14 mouse cellular contexts compared by ENCODE assay signal in the genomic region with DNA sequence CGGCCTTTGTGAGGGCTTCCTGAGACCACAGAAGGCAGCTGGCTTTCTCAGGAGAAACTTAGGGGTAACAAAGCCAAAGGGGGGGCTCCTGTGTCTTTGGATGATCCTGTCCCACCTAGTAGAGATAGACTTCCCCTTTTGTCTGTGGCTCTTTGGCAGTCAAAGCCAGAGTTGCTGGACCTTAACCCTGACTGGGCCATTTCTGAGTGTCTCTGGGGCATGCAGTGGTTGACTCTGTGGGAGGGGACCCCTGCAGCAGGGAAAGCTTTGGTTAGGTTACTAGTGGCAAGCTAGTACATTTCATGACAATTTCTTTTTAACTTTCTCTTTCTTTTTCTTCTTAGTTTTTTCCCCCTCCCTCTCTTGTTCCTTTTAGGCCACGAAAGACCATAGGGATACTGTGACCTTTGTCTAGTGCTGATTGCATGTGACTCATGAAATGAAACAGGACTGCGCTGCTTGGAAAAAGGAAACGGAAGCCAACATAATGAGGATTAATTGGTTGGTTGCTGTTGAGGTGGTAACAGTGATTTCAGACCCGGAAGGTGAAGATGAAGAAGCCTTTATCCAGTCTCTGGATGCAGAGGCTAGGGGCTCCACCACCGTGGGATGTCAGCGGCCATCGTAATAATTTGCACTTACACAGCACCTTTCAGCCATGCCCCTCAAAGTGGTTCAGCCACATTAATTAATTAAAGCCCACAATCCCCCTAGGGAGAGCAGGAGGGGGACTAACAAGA.
DNase-seq lines count a peak whose midpoint lies in the region; ATAC-seq and TF ChIP-seq lines count a peak whose summit lies in the region.
"Had no signal": no experiment of that assay in that cellular context is flagged by ENCODE, and none has a peak within 500 bp of the region (broad histone marks: within the 10 kb centered on the region; RNA-seq: fewer than 3 reads in every experiment).

No protein-coding gene starts in this region.

- no peak overlapping the region for H3K4me3 ChIP-seq in midbrain, embryonic 12.5 days
- no peak overlapping the region for H3K4me3 ChIP-seq in midbrain, postnatal 0 days (ENCODE audit: low read depth, low read length)
- no peak overlapping the region for H3K4me3 ChIP-seq in embryonic facial prominence, embryonic 11.5 days (ENCODE audit: low read depth, low read length)
- H3K4me3 ChIP-seq in hindbrain, embryonic 13.5 days, result no peak overlapping the region
- H3K4me3 ChIP-seq: heart, embryonic 13.5 days had no signal

- H3K4me2 ChIP-seq in midbrain, embryonic 12.5 days (replicated peaks), result no peak overlapping the region
- H3K4me2 ChIP-seq in midbrain, postnatal 0 days (ENCODE audit: low read depth, low read length, poor library complexity, severe bottlenecking), result no peak overlapping the region
- no peak overlapping the region for H3K4me2 ChIP-seq in embryonic facial prominence, embryonic 11.5 days (ENCODE audit: low read depth, low read length)
- peak overlapping the region; percentile 29 for H3K4me2 ChIP-seq in hindbrain, embryonic 13.5 days
- H3K4me2 ChIP-seq: heart, embryonic 13.5 days had no signal

- DNase-seq in midbrain, postnatal 0 days (ENCODE audit: low spot score), result no peak
- DNase-seq in embryonic facial prominence, embryonic 11.5 days (ENCODE audit: low spot score), result peak; percentile 39
- DNase-seq in retina, embryonic 14.5 days (ENCODE audit: low spot score), result peak; percentile 39
- DNase-seq in frontal cortex, postnatal 10 days (ENCODE audit: low spot score in 2 of 2), result no peak
- DNase-seq: cerebellum, postnatal 10 days; layer of hippocampus, adult 9-11 months; left cerebral cortex, postnatal 4 days; liver, postnatal 0 days; spleen, adult 18-20 months; thymus, adult 18-20 months had no signal

- H3K27ac ChIP-seq in midbrain, embryonic 12.5 days (replicated peaks), result peak overlapping the region; percentile 58
- no peak overlapping the region for H3K27ac ChIP-seq in midbrain, postnatal 0 days (ENCODE audit: low read depth, low read length)
- 0 out of 2 replicates have a peak overlapping the region, but pooled peaks have one; percentile 8 for H3K27ac ChIP-seq in embryonic facial prominence, embryonic 11.5 days (replicated peaks; ENCODE audit: low read depth, low read length)
- H3K27ac ChIP-seq in hindbrain, embryonic 13.5 days, result no peak overlapping the region
- H3K27ac ChIP-seq: heart, embryonic 13.5 days had no signal

- H3K9ac ChIP-seq in midbrain, embryonic 12.5 days (replicated peaks), result no peak overlapping the region
- H3K9ac ChIP-seq in midbrain, postnatal 0 days (replicated peaks; ENCODE audit: low read length, poor library complexity, severe bottlenecking), result no peak overlapping the region
- no peak overlapping the region; the same call in 1 of the 2 replicates for H3K9ac ChIP-seq in embryonic facial prominence, embryonic 11.5 days (replicated peaks; ENCODE audit: low read length)
- H3K9ac ChIP-seq in hindbrain, embryonic 13.5 days, result 0 out of 2 replicates have a peak overlapping the region, but pooled peaks have one; percentile 46
- H3K9ac ChIP-seq: heart, embryonic 13.5 days; liver, postnatal 0 days had no signal

- H3K27me3 ChIP-seq in midbrain, embryonic 12.5 days, result peaks cover 17% of the 10 kb centered on the region
- H3K27me3 ChIP-seq in midbrain, postnatal 0 days (ENCODE audit: insufficient read depth, low read length), result no peaks in the 10 kb centered on the region; the same call in 1 of the 2 replicates
- H3K27me3 ChIP-seq in embryonic facial prominence, embryonic 11.5 days (ENCODE audit: control insufficient read depth, insufficient read depth, low read length), result no peaks in the 10 kb centered on the region
- H3K27me3 ChIP-seq in hindbrain, embryonic 13.5 days, result 0 out of 2 replicates have a peak, but pooled peaks cover 17% of the 10 kb centered on the region
- H3K27me3 ChIP-seq: heart, embryonic 13.5 days had no signal

- ATAC-seq in midbrain, embryonic 12.5 days (ENCODE audit: low FRiP score, low read depth), result no peak
- no peak for ATAC-seq in midbrain, postnatal 0 days (ENCODE audit: low FRiP score)
- 0 out of 2 replicates have a peak, but pooled peaks have one; percentile 27 for ATAC-seq in embryonic facial prominence, embryonic 11.5 days (replicated peaks; ENCODE audit: insufficient number of reproducible peaks, low FRiP score, low TSS enrichment, low read depth)
- no peak for ATAC-seq in hindbrain, embryonic 13.5 days (ENCODE audit: low FRiP score)
- ATAC-seq in megakaryocyte-erythroid progenitor cell, adult 5-6 weeks (replicated peaks; ENCODE audit: low FRiP score, low TSS enrichment, poor library complexity, severe bottlenecking), result no peak
- ATAC-seq: liver, postnatal 0 days had no signal

- H3K9me3 ChIP-seq in midbrain, embryonic 12.5 days, result no peaks in the 10 kb centered on the region
- no peaks in the 10 kb centered on the region for H3K9me3 ChIP-seq in midbrain, postnatal 0 days (ENCODE audit: low read length)
- no peaks in the 10 kb centered on the region for H3K9me3 ChIP-seq in embryonic facial prominence, embryonic 11.5 days (replicated peaks; ENCODE audit: control insufficient read depth, low read length)
- no peaks in the 10 kb centered on the region for H3K9me3 ChIP-seq in hindbrain, embryonic 13.5 days
- H3K9me3 ChIP-seq: heart, embryonic 13.5 days had no signal

- H3K4me1 ChIP-seq in midbrain, embryonic 12.5 days, result peaks cover 36% of the 10 kb centered on the region
- H3K4me1 ChIP-seq in midbrain, postnatal 0 days (ENCODE audit: insufficient read depth, low read length), result peaks cover 5% of the 10 kb centered on the region; the same call in 1 of the 2 replicates
- H3K4me1 ChIP-seq in embryonic facial prominence, embryonic 11.5 days (ENCODE audit: control insufficient read depth, insufficient read depth, low read length), result 0 out of 2 replicates have a peak, but pooled peaks cover 2% of the 10 kb centered on the region
- peaks cover 26% of the 10 kb centered on the region for H3K4me1 ChIP-seq in hindbrain, embryonic 13.5 days (replicated peaks)

- WGBS in midbrain, embryonic 12.5 days, result 22% methylated on average over 8 of the region's 8 CpGs
- 44% methylated on average over 8 of the region's 8 CpGs for WGBS in midbrain, postnatal 0 days
- 43% methylated on average over 8 of the region's 8 CpGs for WGBS in embryonic facial prominence, embryonic 11.5 days
- WGBS in hindbrain, embryonic 13.5 days, result 27% methylated on average over 8 of the region's 8 CpGs

- TF ChIP-seq CTCF in midbrain, postnatal 0 days (IDR thresholded peaks at IDR 0.05), result no peak

- no peaks in the 10 kb centered on the region for H3K36me3 ChIP-seq in midbrain, embryonic 12.5 days
- no peaks in the 10 kb centered on the region for H3K36me3 ChIP-seq in midbrain, postnatal 0 days (ENCODE audit: insufficient read depth, low read length)
- no peaks in the 10 kb centered on the region for H3K36me3 ChIP-seq in embryonic facial prominence, embryonic 11.5 days (replicated peaks; ENCODE audit: control insufficient read depth, insufficient read depth, low read depth, low read length)
- no peaks in the 10 kb centered on the region for H3K36me3 ChIP-seq in hindbrain, embryonic 13.5 days
- H3K36me3 ChIP-seq: heart, embryonic 13.5 days had no signal

Comparison
In these comparisons a context has a peak if more than half of its experiments do, and no peak if none do; other contexts are left out.
1. H3K27ac ChIP-seq: peak in midbrain, embryonic 12.5 days (single experiment) and embryonic facial prominence, embryonic 11.5 days (single experiment); none in midbrain, postnatal 0 days (single experiment) and hindbrain, embryonic 13.5 days (single experiment).
2. DNase-seq: peak in embryonic facial prominence, embryonic 11.5 days (single experiment) and retina, embryonic 14.5 days (single experiment); none in midbrain, postnatal 0 days (single experiment) and frontal cortex, postnatal 10 days (0 of 2).